ENCODE assay signal across 8 mouse cellular contexts in genomic region chr15:78903243-78903642, GRCm38 (mm10). TPM values are rescaled to one million over a fixed set of nuclear protein-coding genes. Genes with fewer than 3 reads are reported as not detected.
A peak's percentile ranks its signal among the peaks of the same experiment; 100 is the strongest.
DNase-seq lines count a peak whose midpoint lies in the region; ATAC-seq lines count a peak whose summit lies in the region.

No protein-coding gene starts in this region.

- intact Hi-C loops in heart, postnatal 25 days (cut with DNase I): loop anchor here (5.0 kb wide), 1 partner anchor 164 kb away; no protein-coding TSS in a partner anchor
- intact Hi-C loops in left cerebral cortex, postnatal 4 days (cut with DNase I): no loop called here

- peak; percentile 81 to 92 for DNase-seq in heart, adult 18-20 months
- DNase-seq in heart, postnatal 25 days (ENCODE audit: low spot score): no peak
- peak; percentile 86 for DNase-seq in cerebellum, adult 8-10 months
- peak; percentile 88 for DNase-seq in forelimb bud, embryonic 11.5 days (ENCODE audit: low read depth, low spot score)
- DNase-seq in left cerebral cortex, postnatal 4 days: peak; percentile 83
- DNase-seq in midbrain, embryonic 11.5 days (ENCODE audit: low spot score, missing footprints): peak; percentile 99
- peak; percentile 71 for DNase-seq in spleen, adult 12 weeks (ENCODE audit: low spot score)

- H3K27ac ChIP-seq in hindbrain, embryonic 16.5 days (ENCODE audit: low read depth, low read length): no peak overlapping the region
- H3K27ac ChIP-seq in midbrain, embryonic 11.5 days (ENCODE audit: low read depth, low read length): no peak overlapping the region

- H3K9me3 ChIP-seq in hindbrain, embryonic 16.5 days (ENCODE audit: control insufficient read depth, low read length): no peaks in the 10 kb centered on the region
- no peaks in the 10 kb centered on the region for H3K9me3 ChIP-seq in midbrain, embryonic 11.5 days (ENCODE audit: control insufficient read depth, low read length)

- H3K4me3 ChIP-seq in hindbrain, embryonic 16.5 days (ENCODE audit: low read length): no peak overlapping the region
- no peak overlapping the region for H3K4me3 ChIP-seq in midbrain, embryonic 11.5 days (ENCODE audit: low read depth, low read length)

- H3K27me3 ChIP-seq in hindbrain, embryonic 16.5 days (replicated peaks; ENCODE audit: control insufficient read depth, insufficient read depth, low read length): peaks cover 10% of the 10 kb centered on the region
- H3K27me3 ChIP-seq in midbrain, embryonic 11.5 days (ENCODE audit: control insufficient read depth, insufficient read depth, low read length): peaks cover 9% of the 10 kb centered on the region

- H3K36me3 ChIP-seq in hindbrain, embryonic 16.5 days (ENCODE audit: control insufficient read depth, insufficient read depth, low read length): no peaks in the 10 kb centered on the region
- no peaks in the 10 kb centered on the region for H3K36me3 ChIP-seq in midbrain, embryonic 11.5 days (ENCODE audit: control insufficient read depth, insufficient read depth, low read length)

- no peak overlapping the region for H3K9ac ChIP-seq in hindbrain, embryonic 16.5 days (ENCODE audit: low read depth, low read length)
- H3K9ac ChIP-seq in midbrain, embryonic 11.5 days (ENCODE audit: low read length): no peak overlapping the region

- H3K4me2 ChIP-seq in hindbrain, embryonic 16.5 days (ENCODE audit: low read length): no peak overlapping the region
- H3K4me2 ChIP-seq in midbrain, embryonic 11.5 days: no peak overlapping the region

- 0 out of 2 replicates have a peak, but pooled peaks have one; percentile 22 for ATAC-seq in hindbrain, embryonic 16.5 days
- ATAC-seq in midbrain, embryonic 11.5 days (ENCODE audit: low FRiP score): peak; percentile 62

- peaks cover 12% of the 10 kb centered on the region for H3K4me1 ChIP-seq in hindbrain, embryonic 16.5 days (ENCODE audit: control insufficient read depth, insufficient read depth, low read depth, low read length)
- H3K4me1 ChIP-seq in midbrain, embryonic 11.5 days (ENCODE audit: control insufficient read depth, insufficient read depth, low read length): peaks cover 17% of the 10 kb centered on the region

- 4% methylated on average over 2 of the region's 2 CpGs for WGBS in hindbrain, embryonic 16.5 days
- 19% methylated on average over 2 of the region's 2 CpGs for WGBS in midbrain, embryonic 11.5 days

RNA-seq across cellular contexts. Expression of gene Sh3bp1, which starts 3.7 kb away (rescaled TPM):
- 1 to 10 TPM; 3.5 to 7.1 TPM for total RNA-seq in heart, adult 18-20 months (2021)
- 1 to 10 TPM; 4.1 to 4.8 TPM for total RNA-seq in heart, postnatal 25 days (2021)
- 4.5 and 6.7 TPM in 2 replicates for polyA plus RNA-seq in hindbrain, embryonic 16.5 days (2015; fragmentation: Nextera tagmentation; extraction: Ambion mirVana)
- total RNA-seq in left cerebral cortex, postnatal 4 days (2021): 1 to 10 TPM; 5.4 to 6.0 TPM
- 9.1 and 10.3 TPM in 2 replicates for polyA plus RNA-seq in midbrain, embryonic 11.5 days (2014; fragmentation: Nextera tagmentation; extraction: Ambion mirVana)

RNA-seq across cellular contexts. Expression of gene Gm49510, which starts 3.8 kb away (rescaled TPM):
- under 1 TPM; 0.10 to 0.27 TPM for total RNA-seq in heart, adult 18-20 months (2021)
- under 1 TPM in 1 of 2 experiments, not detected in 1; 0.18 TPM for total RNA-seq in heart, postnatal 25 days (2021)
- polyA plus RNA-seq in hindbrain, embryonic 16.5 days (2015; fragmentation: Nextera tagmentation; extraction: Ambion mirVana): 0.11 TPM in 1 of 2 replicates, not detected in the other
- total RNA-seq in left cerebral cortex, postnatal 4 days (2021): not detected
- polyA plus RNA-seq in midbrain, embryonic 11.5 days (2014; fragmentation: Nextera tagmentation; extraction: Ambion mirVana): 0.11 TPM in 1 of 2 replicates, not detected in the other

RNA-seq across cellular contexts. Expression of gene Pdxp, which starts 10.5 kb away (rescaled TPM):
- under 1 TPM; 0.62 to 0.64 TPM for total RNA-seq in heart, adult 18-20 months (2021)
- 1 to 10 TPM in 1 of 2 experiments, under 1 TPM in 1; 0.75 to 1.4 TPM for total RNA-seq in heart, postnatal 25 days (2021)
- polyA plus RNA-seq in hindbrain, embryonic 16.5 days (2015; fragmentation: Nextera tagmentation; extraction: Ambion mirVana): 94.7 and 96.9 TPM in 2 replicates
- 100 to 1,000 TPM; 107 to 117 TPM for total RNA-seq in left cerebral cortex, postnatal 4 days (2021)
- 32.6 and 33.8 TPM in 2 replicates for polyA plus RNA-seq in midbrain, embryonic 11.5 days (2014; fragmentation: Nextera tagmentation; extraction: Ambion mirVana)

RNA-seq across cellular contexts. Expression of gene Lgals1, which starts 23.3 kb away (rescaled TPM):
- total RNA-seq in heart, adult 18-20 months (2021): 100 to 1,000 TPM; 185 to 222 TPM
- 100 to 1,000 TPM; 188 to 192 TPM for total RNA-seq in heart, postnatal 25 days (2021)
- 105 and 169 TPM in 2 replicates for polyA plus RNA-seq in hindbrain, embryonic 16.5 days (2015; fragmentation: Nextera tagmentation; extraction: Ambion mirVana)
- 10 to 100 TPM; 25.2 to 29.4 TPM for total RNA-seq in left cerebral cortex, postnatal 4 days (2021)
- 360 and 382 TPM in 2 replicates for polyA plus RNA-seq in midbrain, embryonic 11.5 days (2014; fragmentation: Nextera tagmentation; extraction: Ambion mirVana)

RNA-seq across cellular contexts. Expression of gene Gga1, which starts 26.3 kb away (rescaled TPM):
- total RNA-seq in heart, adult 18-20 months (2021): 10 to 100 TPM; 40.3 to 45.2 TPM
- 10 to 100 TPM; 41.6 to 43.8 TPM for total RNA-seq in heart, postnatal 25 days (2021)
- 46.1 and 51.8 TPM in 2 replicates for polyA plus RNA-seq in hindbrain, embryonic 16.5 days (2015; fragmentation: Nextera tagmentation; extraction: Ambion mirVana)
- 10 to 100 TPM; 59.3 to 65.6 TPM for total RNA-seq in left cerebral cortex, postnatal 4 days (2021)
- polyA plus RNA-seq in midbrain, embryonic 11.5 days (2014; fragmentation: Nextera tagmentation; extraction: Ambion mirVana): 20.5 and 25.7 TPM in 2 replicates

Comparison
In these comparisons a context has a peak if more than half of its experiments do, and no peak if none do; other contexts are left out.
1. RNA of gene Pdxp, which starts 10.5 kb away (total RNA-seq): 107 to 117 TPM in left cerebral cortex, postnatal 4 days; 0.75 to 1.4 TPM in heart, postnatal 25 days and 0.62 to 0.64 TPM in heart, adult 18-20 months; every median in the first group is over 10 times any median in the second.